Mouse (Mus musculus) hindbrain, embryonic 11.5 days (tissue): ENCODE measurements at regions not wholly inside any gene's neighbourhood (a gene's known extent, or its start where the extent isn't known, plus 50 kb on each side); places are given as distances from the start of the nearest gene placed in this dataset.
A peak's percentile ranks its signal among the peaks of the same experiment; 100 is the strongest.

Experiments
- ATAC-seq: fragments of 200-750 bp; cut with Nextera tagmentation; 2 replicates; pipeline ENCODE4 v1.8.0; 2017; ENCODE audit warnings: mild to moderate bottlenecking, moderate TSS enrichment, moderate library complexity; ENCODE audit not compliant: low FRiP score
- DNase-seq: peaks from one replicate; pipeline ENCODE4 v3.0.0-alpha.2; 2015; ENCODE audit warnings: low spot score
- H3K27ac ChIP-seq: fragments of 300-500 bp; sonication (generic); 2 replicates; pipeline ENCODE4 v1.5.1; 2014; ENCODE audit warnings: mild to moderate bottlenecking, low read depth, low read length
- H3K27me3 ChIP-seq: fragments of 300-500 bp; sonication (generic); 2 replicates; pipeline ENCODE4 v1.6.1; 2014; ENCODE audit warnings: mild to moderate bottlenecking, low read length, moderate library complexity, mixed read lengths; ENCODE audit not compliant: control insufficient read depth, insufficient read depth
- H3K36me3 ChIP-seq: fragments of 300-500 bp; sonication (generic); 2 replicates; pipeline ENCODE4 v1.6.1; 2014; ENCODE audit warnings: mild to moderate bottlenecking, low read length, moderate library complexity, mixed read lengths; ENCODE audit not compliant: control insufficient read depth, insufficient read depth
- H3K4me1 ChIP-seq: fragments of 300-500 bp; sonication (generic); replicated peaks from 2 replicates; pipeline ENCODE4 v1.6.1; 2014; ENCODE audit warnings: low read length, mixed read lengths; ENCODE audit not compliant: control insufficient read depth, insufficient read depth
- H3K4me2 ChIP-seq: fragments of 300-500 bp; sonication (generic); replicated peaks from 2 replicates; pipeline ENCODE4 v1.6.1; 2014; ENCODE audit warnings: mild to moderate bottlenecking, low read depth, low read length
- H3K4me3 ChIP-seq: fragments of 300-500 bp; sonication (generic); 2 replicates; pipeline ENCODE4 v1.5.1; 2014; ENCODE audit warnings: low read depth, low read length
- H3K9ac ChIP-seq: fragments of 300-500 bp; sonication (generic); 2 replicates; pipeline ENCODE4 v1.6.1; 2014; ENCODE audit warnings: low read depth, low read length
- H3K9me3 ChIP-seq: fragments of 300-500 bp; sonication (generic); 2 replicates; pipeline ENCODE4 v1.6.1; 2016; ENCODE audit warnings: low read length; ENCODE audit not compliant: control insufficient read depth
- WGBS: fragments of 180-500 bp; shearing (Covaris S2); extraction: QIAGEN DNeasy Blood & Tissue Kit; methylation state at CpG from one replicate; pipeline ENCODE4 v1.1.7; 2014; 5-methylcytosine and 5-hydroxymethylcytosine counted together

DNA sequence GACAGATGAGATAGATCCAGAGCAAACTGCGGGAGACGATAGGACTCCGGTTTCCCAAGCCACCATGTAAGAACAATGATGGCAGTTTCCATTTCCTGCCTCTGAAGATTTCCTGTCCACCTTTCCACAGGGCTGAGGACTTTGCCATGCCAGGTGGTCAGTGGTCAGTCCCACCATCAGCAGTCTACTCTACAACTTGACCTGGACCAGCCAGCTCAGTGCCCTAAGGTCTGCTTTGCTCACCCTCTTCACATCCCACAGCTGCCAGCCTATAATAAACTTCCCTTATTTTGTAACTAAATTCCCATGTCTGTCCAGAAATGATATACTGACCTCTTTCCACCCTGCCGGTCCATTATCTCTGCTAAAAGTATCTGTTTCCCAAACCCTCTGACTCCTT, 315.7 kb upstream of the Spred2 start:
- no peak overlapping the region for H3K4me3 ChIP-seq
- no peaks in the 10 kb centered on the region for H3K27me3 ChIP-seq
- no peaks in the 10 kb centered on the region for H3K4me1 ChIP-seq
- no peak overlapping the region for H3K9ac ChIP-seq
- ATAC-seq (no peak), DNase-seq (no peak)
- H3K36me3 ChIP-seq, result no peaks in the 10 kb centered on the region
- H3K9me3 ChIP-seq, result no peaks in the 10 kb centered on the region
- H3K4me2 ChIP-seq, result no peak overlapping the region
- H3K27ac ChIP-seq, result no peak overlapping the region
- WGBS, result 89% methylated on average over 4 of the region's 4 CpGs

DNA sequence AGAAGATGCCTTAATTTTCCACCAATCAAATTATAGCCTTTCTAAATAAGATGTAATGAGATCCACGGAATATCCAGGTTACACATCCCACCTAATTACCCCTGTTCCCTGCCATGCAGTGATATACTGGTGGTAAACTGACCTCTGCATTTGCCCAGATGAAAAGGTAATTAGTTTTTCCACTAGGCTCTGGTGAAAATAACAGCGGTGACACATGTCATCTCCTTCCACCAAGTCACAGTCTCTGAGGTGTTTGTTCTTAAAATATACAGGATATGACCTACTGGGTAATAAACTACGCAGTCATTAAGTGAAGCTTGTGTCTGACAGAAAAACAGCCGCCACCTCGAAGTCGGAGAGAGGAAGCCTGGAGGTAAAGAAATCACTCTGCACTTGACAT, 313.6 kb upstream of the Spred2 start:
- no peak for DNase-seq
- no peak overlapping the region for H3K9ac ChIP-seq
- no peaks in the 10 kb centered on the region for H3K4me1 ChIP-seq
- H3K9me3 ChIP-seq, result no peaks in the 10 kb centered on the region
- H3K4me3 ChIP-seq, result no peak overlapping the region
- no peaks in the 10 kb centered on the region for H3K36me3 ChIP-seq
- H3K27ac ChIP-seq, result no peak overlapping the region
- 59% methylated on average over 6 of the region's 6 CpGs for WGBS
- ATAC-seq, result peak; percentile 45; the same call in 1 of the 2 replicates
- no peak overlapping the region for H3K4me2 ChIP-seq
- no peaks in the 10 kb centered on the region for H3K27me3 ChIP-seq

DNA sequence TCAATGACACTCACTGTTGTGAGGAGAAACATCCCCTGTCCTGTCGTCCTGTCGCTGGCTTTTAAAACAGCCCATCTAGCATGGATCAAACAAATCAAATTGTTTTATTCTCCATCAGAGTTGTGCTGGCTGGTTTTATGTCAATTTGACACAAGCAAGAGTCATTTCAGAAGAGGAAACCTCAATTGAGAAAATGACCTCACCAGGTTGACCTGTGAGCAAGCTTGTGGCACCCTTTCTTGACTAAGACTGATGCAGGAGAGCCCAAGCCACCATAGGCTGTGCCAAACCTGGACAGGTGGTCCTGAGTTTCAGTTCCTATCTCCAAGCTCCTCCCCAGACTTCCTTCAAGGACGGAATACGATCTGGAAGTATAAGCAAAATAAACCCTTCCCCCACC, 313.0 kb upstream of the Spred2 start:
- Histone ChIP-seq H3K9ac (no peak overlapping the region), H3K36me3 (no peaks in the 10 kb centered on the region), H3K27me3 (no peaks in the 10 kb centered on the region), H3K27ac (no peak overlapping the region), H3K4me2 (no peak overlapping the region), H3K4me3 (no peak overlapping the region), H3K9me3 (no peaks in the 10 kb centered on the region), H3K4me1 (no peaks in the 10 kb centered on the region)
- ATAC-seq (no peak), DNase-seq (no peak)
- WGBS, result 83% methylated on average over 4 of the region's 4 CpGs

- H3K36me3 ChIP-seq, result no peaks in the 10 kb centered on the region
- no peak overlapping the region for H3K9ac ChIP-seq
- no peaks in the 10 kb centered on the region for H3K9me3 ChIP-seq
- no peak overlapping the region for H3K4me3 ChIP-seq
- ATAC-seq (no peak), DNase-seq (no peak)
- H3K4me1 ChIP-seq, result no peaks in the 10 kb centered on the region
- no peaks in the 10 kb centered on the region for H3K27me3 ChIP-seq
- H3K4me2 ChIP-seq, result no peak overlapping the region
- WGBS, result 67% methylated on average over 4 of the region's 4 CpGs
- no peak overlapping the region for H3K27ac ChIP-seq
Observed at GRCm38 (mm10) chr11:19616520-19616919, 307.7 kb upstream of the Spred2 start.

DNA sequence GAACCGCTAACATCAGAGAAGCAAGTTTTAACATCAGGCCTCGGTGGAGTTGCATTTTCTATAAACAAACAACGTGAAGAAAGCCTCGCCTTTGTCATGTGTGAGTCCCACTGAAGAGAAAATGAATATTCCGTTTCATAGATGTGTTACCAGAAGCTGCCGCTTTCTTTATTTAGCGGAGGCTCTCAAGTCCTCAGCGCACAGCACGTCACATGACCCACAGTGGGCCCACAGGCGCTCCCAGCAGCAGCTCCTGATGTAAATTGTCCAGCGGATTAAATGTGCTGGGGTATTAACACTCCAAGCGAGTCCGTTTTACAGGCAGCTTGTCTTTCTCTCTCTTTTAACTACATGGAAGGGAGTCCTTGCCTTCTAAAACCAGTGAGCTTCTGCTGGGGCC, 304.7 kb upstream of the Spred2 start:
- H3K9ac ChIP-seq, result no peak overlapping the region
- H3K27ac ChIP-seq, result no peak overlapping the region
- ATAC-seq, result no peak
- WGBS, result 88% methylated on average over 13 of the region's 13 CpGs
- H3K27me3 ChIP-seq, result no peaks in the 10 kb centered on the region
- peaks cover 2% of the 10 kb centered on the region; the same call in 1 of the 2 replicates for H3K9me3 ChIP-seq
- no peak overlapping the region for H3K4me2 ChIP-seq
- no peaks in the 10 kb centered on the region for H3K4me1 ChIP-seq
- DNase-seq, result no peak
- H3K36me3 ChIP-seq, result no peaks in the 10 kb centered on the region
- H3K4me3 ChIP-seq, result no peak overlapping the region

DNA sequence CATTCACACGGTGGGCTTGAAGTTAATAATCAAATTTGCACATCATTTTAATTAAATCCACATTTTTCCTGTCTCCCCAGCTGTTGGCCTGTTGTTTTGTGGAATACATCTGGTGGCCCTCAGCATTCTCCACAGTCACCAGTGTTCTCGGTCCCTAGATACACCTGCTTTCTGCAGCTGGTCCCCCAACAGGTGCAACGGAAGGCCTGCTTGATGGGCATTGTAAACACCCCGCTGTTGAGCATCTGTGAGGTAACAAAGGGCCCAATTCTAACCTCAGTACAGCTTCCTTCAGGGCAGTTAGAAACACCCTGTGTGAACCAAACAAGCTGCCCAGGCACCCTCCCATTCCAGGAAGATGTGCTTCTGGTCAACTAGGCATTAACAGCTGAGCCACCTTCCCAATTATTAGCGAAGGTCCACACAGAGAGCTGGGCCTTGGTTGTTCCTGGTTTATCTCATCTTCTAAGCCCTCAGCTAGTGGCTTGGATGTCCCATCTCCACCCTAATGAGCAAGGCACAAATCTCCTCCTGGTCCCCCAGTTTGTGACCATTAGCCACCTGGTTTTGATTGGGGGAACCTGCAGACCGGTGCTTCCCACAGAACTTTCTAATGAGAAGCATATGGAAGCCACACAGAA, 293.0 kb upstream of the Spred2 start:
- DNase-seq (no peak), ATAC-seq (no peak)
- 79% methylated on average over 6 of the region's 6 CpGs for WGBS
- H3K4me3 ChIP-seq, result no peak overlapping the region
- H3K27me3 ChIP-seq, result no peaks in the 10 kb centered on the region
- no peak overlapping the region for H3K9ac ChIP-seq
- H3K36me3 ChIP-seq, result no peaks in the 10 kb centered on the region
- no peak overlapping the region for H3K27ac ChIP-seq
- no peaks in the 10 kb centered on the region for H3K9me3 ChIP-seq
- H3K4me2 ChIP-seq, result no peak overlapping the region
- H3K4me1 ChIP-seq, result no peaks in the 10 kb centered on the region

GRCm38 (mm10) chr11:19632477-19632876, 291.7 kb upstream of the Spred2 start:
- no peak for DNase-seq
- no peak overlapping the region for H3K9ac ChIP-seq
- no peaks in the 10 kb centered on the region for H3K36me3 ChIP-seq
- no peaks in the 10 kb centered on the region for H3K4me1 ChIP-seq
- no peak overlapping the region for H3K27ac ChIP-seq
- no peak overlapping the region for H3K4me3 ChIP-seq
- no peaks in the 10 kb centered on the region for H3K9me3 ChIP-seq
- WGBS, result 81% methylated on average over 5 of the region's 5 CpGs
- no peaks in the 10 kb centered on the region for H3K27me3 ChIP-seq
- no peak overlapping the region for H3K4me2 ChIP-seq
- no peak for ATAC-seq

DNA sequence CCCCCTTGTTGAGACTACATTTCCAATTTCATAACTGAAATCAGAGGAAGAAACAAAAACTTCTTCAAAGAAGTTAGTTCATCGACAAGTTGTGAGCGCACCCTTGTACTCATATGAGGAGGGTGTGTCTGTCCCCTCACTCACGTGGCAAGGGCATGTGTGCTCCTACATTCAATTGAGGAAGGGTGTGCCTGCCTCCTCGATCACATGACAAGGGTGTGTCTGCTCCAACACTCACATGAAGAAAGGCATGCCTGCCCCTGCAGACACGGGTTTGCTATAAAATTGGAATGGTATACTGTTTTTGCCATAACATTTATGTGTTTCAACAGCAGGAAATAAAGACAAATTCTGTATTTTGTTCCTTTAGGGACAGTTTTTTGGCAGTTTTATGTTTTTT, 290.6 kb upstream of the Spred2 start:
- H3K27me3 ChIP-seq, result no peaks in the 10 kb centered on the region

GRCm38 (mm10) chr11:19641153-19641552, 283.0 kb upstream of the Spred2 start:
- Histone ChIP-seq H3K36me3 (no peaks in the 10 kb centered on the region), H3K27me3 (no peaks in the 10 kb centered on the region), H3K9ac (no peak overlapping the region), H3K27ac (no peak overlapping the region), H3K9me3 (no peaks in the 10 kb centered on the region), H3K4me3 (no peak overlapping the region), H3K4me1 (no peaks in the 10 kb centered on the region), H3K4me2 (no peak overlapping the region)
- whole genome bisulfite sequencing, result 79% methylated on average over 8 of the region's 8 CpGs
- DNase-seq, result no peak
- ATAC-seq, result no peak

More for the DNA sequence above, 290.6 kb upstream of the Spred2 start:
- H3K4me2 ChIP-seq, result no peak overlapping the region
- no peak overlapping the region for H3K9ac ChIP-seq
- H3K27ac ChIP-seq, result no peak overlapping the region
- no peaks in the 10 kb centered on the region for H3K36me3 ChIP-seq
- no peaks in the 10 kb centered on the region for H3K4me1 ChIP-seq
- no peak for DNase-seq
- H3K4me3 ChIP-seq, result no peak overlapping the region
- ATAC-seq, result no peak
- WGBS, result 87% methylated on average over 5 of the region's 5 CpGs
- H3K9me3 ChIP-seq, result no peaks in the 10 kb centered on the region
